Mouse (Mus musculus) adrenal gland, postnatal 4 days (tissue): ENCODE results near the gene Rbm6. TPM values are rescaled to one million over a fixed set of nuclear protein-coding genes. Genes with fewer than 3 reads are reported as not detected.

Experiments used
- total RNA-seq, 2 experiments: library from RNA; stranded (reverse); gene quantifications; 2 replicates each; pipeline ENCODE4 v1.2.3; 2021

The Rbm6 gene
- total RNA-seq, 2 experiments from 2014 or later, result 56.4 to 61.8 TPM

Other genes starting within 250 kb of the Rbm6 start
- gene Gnai2, start 237.9 kb downstream of the Rbm6 start, total RNA-seq, result 100 to 1,000 TPM; 345 to 390 TPM
- 10 to 100 TPM; 10.1 to 37.4 TPM for gene Slc38a3, start 203.7 kb downstream of the Rbm6 start, total RNA-seq
- gene Gnat1, start 193.5 kb downstream of the Rbm6 start, total RNA-seq, result 1 to 10 TPM in 1 of 2 experiments, under 1 TPM in 1; 0.73 to 1.6 TPM
- gene Sema3f, start 162.8 kb downstream of the Rbm6 start, total RNA-seq, result 10 to 100 TPM; 28.9 to 32.8 TPM
- 100 to 1,000 TPM; 152 to 155 TPM for gene Rbm5, start 102.2 kb downstream of the Rbm6 start, total RNA-seq
- gene Mon1a, start 14.9 kb upstream of the Rbm6 start, total RNA-seq, result 10 to 100 TPM; 11.8 to 11.9 TPM
- 10 to 100 TPM; 10.8 to 15.7 TPM for gene Mst1r, start 33.6 kb upstream of the Rbm6 start, total RNA-seq
- not detected for gene Actl11, start 55.2 kb upstream of the Rbm6 start, total RNA-seq
- 1 to 10 TPM; 3.5 to 4.0 TPM for gene Camkv, start 62.4 kb upstream of the Rbm6 start, total RNA-seq
- gene Traip, start 76.9 kb upstream of the Rbm6 start, total RNA-seq, result 10 to 100 TPM; 14.4 to 16.3 TPM
- 10 to 100 TPM; 21.8 to 32.0 TPM for gene Uba7, start 102.3 kb upstream of the Rbm6 start, total RNA-seq
- gene Gm20661, start 109.8 kb upstream of the Rbm6 start, total RNA-seq, result 1 to 10 TPM; 1.1 to 1.4 TPM
- 10 to 100 TPM; 16.0 to 16.6 TPM for gene Inka1, start 112.6 kb upstream of the Rbm6 start, total RNA-seq
- gene Cdhr4, start 119.3 kb upstream of the Rbm6 start, total RNA-seq, result 1 to 10 TPM; 2.9 to 5.4 TPM
- gene Gm20662, start 123.1 kb upstream of the Rbm6 start, total RNA-seq, result 1 to 10 TPM in 1 of 2 experiments, under 1 TPM in 1; 0.53 to 1.3 TPM
- gene Ip6k1, start 129.3 kb upstream of the Rbm6 start, total RNA-seq, result 100 to 1,000 TPM; 123 to 128 TPM
- gene Gmppb, start 176.0 kb upstream of the Rbm6 start, total RNA-seq, result 10 to 100 TPM; 16.2 to 18.4 TPM
- gene Amigo3, start 179.9 kb upstream of the Rbm6 start, total RNA-seq, result 1 to 10 TPM; 3.0 to 3.7 TPM
- 10 to 100 TPM in 1 of 2 experiments, under 1 TPM in 1; 0.67 to 10.3 TPM for gene Mst1, start 207.2 kb upstream of the Rbm6 start, total RNA-seq
- gene Rnf123, start 210.1 kb upstream of the Rbm6 start, total RNA-seq, result 10 to 100 TPM; 73.2 to 76.8 TPM
- 100 to 1,000 TPM in 1 of 2 experiments, 10 to 100 TPM in 1; 93.0 to 110 TPM for gene Apeh, start 221.4 kb upstream of the Rbm6 start, total RNA-seq